Mouse (Mus musculus) Patski (cell line): ENCODE measurements at regions not wholly inside any gene's neighbourhood (a gene's known extent, or its start where the extent isn't known, plus 50 kb on each side); places are given as distances from the start of the nearest gene placed in this dataset.
"Not testable (repeated sequence)": the region's sequence is repeated elsewhere in the genome, so short reads cannot be mapped to it uniquely, and the experiment has no call there.

Experiments used
- ATAC-seq: fragments of 100-300 bp; one replicate; pipeline ENCODE4 v1.8.0; 2021
- CTCF ChIA-PET: fragments of 350-600 bp; sonication (Branson Sonifier 250); formaldehyde crosslinking; loops from one replicate; lab custom pipeline; 2022; ENCODE audit warnings: inconsistent platforms; lab: Charles Lee
- POLR2A ChIA-PET: fragments of 350-600 bp; sonication (Branson Sonifier 250); formaldehyde crosslinking; loops from one replicate; lab custom pipeline; 2022; ENCODE audit warnings: antibody characterized with exemption, inconsistent platforms; lab: Charles Lee
- DNase-seq: peaks from one replicate; pipeline ENCODE4 v3.0.0-alpha.2; 2011; ENCODE audit warnings: low read depth, low spot score
- H3K27me3 ChIP-seq: fragments of 371-371 bp; one replicate; pipeline ENCODE4 v1.5.1; 2021
- CTCF ChIP-seq: fragments of 100-300 bp; IDR thresholded peaks from one replicate; pipeline ENCODE4 v1.5.1; 2021
- in situ Hi-C: fragments of 300-500 bp; cut with MboI; formaldehyde crosslinking; loops from 3 replicates; pipeline ENCODE4 v1.11.1; 2018; ENCODE audit warnings: low pct_unique_long_range_greater_than_20kb, mixed read lengths

GRCm38 (mm10) chr8:5030651-5031050 lies 74.5 kb downstream of the Slc10a2 start:
- ChIA-PET POLR2A (no interaction called here), CTCF (no interaction called here)
- DNase-seq = no peak
- no peak for TF ChIP-seq CTCF
- in situ Hi-C loops = no loop called here
- H3K27me3 ChIP-seq = no peaks in the 10 kb centered on the region
- no peak for ATAC-seq

- DNase-seq (no peak), ATAC-seq (no peak)
- H3K27me3 ChIP-seq = no peaks in the 10 kb centered on the region
- in situ Hi-C loops = no loop called here
- no peak for TF ChIP-seq CTCF
- ChIA-PET CTCF (no interaction called here), POLR2A (no interaction called here)
Observed at GRCm38 (mm10) chr8:5012368-5012767, 92.8 kb downstream of the Slc10a2 start.

- H3K27me3 ChIP-seq = no peaks in the 10 kb centered on the region
- POLR2A ChIA-PET = no interaction called here
- DNase-seq = no peak
- no peak for ATAC-seq
- CTCF ChIA-PET = no interaction called here
- in situ Hi-C loops = no loop called here
- TF ChIP-seq CTCF = no peak
Observed at GRCm38 (mm10) chr8:5011771-5012170, 93.4 kb downstream of the Slc10a2 start.

- POLR2A ChIA-PET, in situ Hi-C loops: not testable (repeated sequence)
- CTCF ChIA-PET = interaction anchor here (0.8 kb wide), 1 partner anchor 17 kb away, joined by 3 read pairs; no protein-coding TSS in a partner anchor
Observed at GRCm38 (mm10) chr8:5003359-5003758, 101.8 kb downstream of the Slc10a2 start.

More at GRCm38 (mm10) chr8:5003359-5003758, 101.8 kb downstream of the Slc10a2 start:
- not testable (repeated sequence) for ATAC-seq, H3K27me3 ChIP-seq, DNase-seq
